Mouse (Mus musculus): Measurements from ENCODE around the gene Arnt2. TPM values are rescaled to one million over a fixed set of nuclear protein-coding genes. Genes with fewer than 3 reads are reported as not detected.

The Arnt2 gene
- polyA plus RNA-seq, 1 experiment from 2014 or later = 2.6 TPM

DNA sequence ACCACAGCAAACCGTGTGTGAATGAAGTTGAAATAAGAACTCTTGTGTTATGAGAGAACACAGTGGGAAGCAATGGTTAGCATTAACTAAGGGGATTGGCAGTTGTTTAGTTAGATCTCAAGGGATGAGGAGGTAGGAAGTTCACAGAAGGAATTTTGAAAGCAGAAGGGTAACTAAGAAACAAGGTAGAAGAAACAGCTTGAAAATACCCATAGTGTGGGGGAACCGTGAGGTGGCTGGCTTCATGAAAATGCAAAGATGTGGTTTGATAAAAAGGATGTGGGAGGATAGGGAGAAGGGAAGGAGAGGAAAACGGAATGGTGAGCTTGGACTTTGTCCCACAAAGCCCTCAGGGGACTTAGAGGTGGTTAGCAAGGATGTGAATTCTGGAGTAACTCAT is 125.0 kb downstream of the Arnt2 start:
- no peak for TF ChIP-seq CTCF (IDR thresholded peaks at IDR 0.05; ENCODE audit: low read depth)
- Histone ChIP-seq H3K9me3 (ENCODE audit: control insufficient read depth) (no peaks in the 10 kb centered on the region), H3K4me2 (replicated peaks; ENCODE audit: low read depth) (no peak overlapping the region), H3K4me1 (replicated peaks; ENCODE audit: control insufficient read depth, insufficient read depth, low read length) (no peaks in the 10 kb centered on the region), H3K36me3 (ENCODE audit: control insufficient read depth, insufficient read depth) (no peaks in the 10 kb centered on the region), H3K27me3 (replicated peaks; ENCODE audit: control insufficient read depth, insufficient read depth, low read length) (no peaks in the 10 kb centered on the region), H3K9ac (ENCODE audit: low read depth, low read length) (no peak overlapping the region), H3K27ac (ENCODE audit: low read depth, low read length) (no peak overlapping the region), H3K4me3 (ENCODE audit: low read depth, low read length) (no peak overlapping the region)
- ATAC-seq = no peak
- WGBS = 75% methylated on average over 3 of the region's 3 CpGs

DNA sequence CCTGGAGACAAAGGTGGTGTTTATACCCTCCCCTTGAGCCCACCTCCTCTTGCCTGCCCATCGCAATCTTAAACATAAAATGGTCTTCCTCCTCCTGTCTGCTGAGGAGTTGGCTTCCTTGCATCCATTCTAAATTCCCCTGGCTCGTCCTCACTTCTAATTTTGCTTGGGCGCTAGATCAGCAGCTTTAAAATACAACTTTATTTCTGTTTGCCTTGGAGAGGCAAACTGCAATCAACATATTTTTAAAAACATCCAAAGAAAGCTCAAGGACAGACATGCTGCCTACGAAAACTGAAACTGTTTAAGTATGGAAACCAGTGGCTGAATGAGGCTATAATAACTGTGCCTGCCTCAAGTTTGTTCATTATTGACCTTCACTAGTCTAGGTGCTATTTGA is 127.7 kb downstream of the Arnt2 start:
- H3K9me3 ChIP-seq (ENCODE audit: control insufficient read depth) = no peaks in the 10 kb centered on the region
- WGBS = 83% methylated on average over 4 of the region's 4 CpGs
- TF ChIP-seq CTCF (IDR thresholded peaks at IDR 0.05; ENCODE audit: low read depth) = no peak
- no peaks in the 10 kb centered on the region for H3K36me3 ChIP-seq (ENCODE audit: control insufficient read depth, insufficient read depth)
- no peak overlapping the region for H3K4me3 ChIP-seq (ENCODE audit: low read depth, low read length)
- no peak overlapping the region for H3K27ac ChIP-seq (ENCODE audit: low read depth, low read length)
- ATAC-seq = no peak
- no peak overlapping the region for H3K4me2 ChIP-seq (replicated peaks; ENCODE audit: low read depth)
- no peaks in the 10 kb centered on the region for H3K27me3 ChIP-seq (replicated peaks; ENCODE audit: control insufficient read depth, insufficient read depth, low read length)
- no peaks in the 10 kb centered on the region for H3K4me1 ChIP-seq (replicated peaks; ENCODE audit: control insufficient read depth, insufficient read depth, low read length)
- H3K9ac ChIP-seq (ENCODE audit: low read depth, low read length) = no peak overlapping the region

DNA sequence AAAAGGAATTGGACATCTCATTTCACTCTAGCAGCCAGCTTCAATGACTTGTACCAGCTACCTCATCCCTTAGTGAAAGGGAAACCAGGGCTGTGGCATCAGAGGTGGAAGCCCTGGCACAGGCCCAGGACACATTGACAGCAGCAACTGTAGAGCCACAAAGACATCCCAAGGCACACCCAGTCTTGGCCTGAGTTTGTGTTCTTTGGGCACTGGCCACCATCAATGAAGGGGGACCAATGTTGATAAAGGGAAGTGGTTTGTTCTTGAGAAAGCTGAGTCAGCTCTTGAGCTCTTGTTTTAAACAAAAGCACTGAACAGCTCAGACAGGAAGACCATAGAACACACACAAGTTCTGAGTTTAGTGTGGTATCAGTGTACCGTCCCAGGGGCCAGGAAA is 130.7 kb downstream of the Arnt2 start:
- no peak for ATAC-seq
- H3K9me3 ChIP-seq (ENCODE audit: control insufficient read depth) = no peaks in the 10 kb centered on the region
- no peak overlapping the region for H3K4me2 ChIP-seq (replicated peaks; ENCODE audit: low read depth)
- H3K36me3 ChIP-seq (ENCODE audit: control insufficient read depth, insufficient read depth) = no peaks in the 10 kb centered on the region
- WGBS = 70% methylated on average over 1 of the region's 1 CpGs
- no peaks in the 10 kb centered on the region for H3K27me3 ChIP-seq (replicated peaks; ENCODE audit: control insufficient read depth, insufficient read depth, low read length)
- TF ChIP-seq CTCF (IDR thresholded peaks at IDR 0.05; ENCODE audit: low read depth) = no peak
- H3K27ac ChIP-seq (ENCODE audit: low read depth, low read length) = no peak overlapping the region
- H3K4me1 ChIP-seq (replicated peaks; ENCODE audit: control insufficient read depth, insufficient read depth, low read length) = no peaks in the 10 kb centered on the region
- H3K4me3 ChIP-seq (ENCODE audit: low read depth, low read length) = no peak overlapping the region
- H3K9ac ChIP-seq (ENCODE audit: low read depth, low read length) = no peak overlapping the region

DNA sequence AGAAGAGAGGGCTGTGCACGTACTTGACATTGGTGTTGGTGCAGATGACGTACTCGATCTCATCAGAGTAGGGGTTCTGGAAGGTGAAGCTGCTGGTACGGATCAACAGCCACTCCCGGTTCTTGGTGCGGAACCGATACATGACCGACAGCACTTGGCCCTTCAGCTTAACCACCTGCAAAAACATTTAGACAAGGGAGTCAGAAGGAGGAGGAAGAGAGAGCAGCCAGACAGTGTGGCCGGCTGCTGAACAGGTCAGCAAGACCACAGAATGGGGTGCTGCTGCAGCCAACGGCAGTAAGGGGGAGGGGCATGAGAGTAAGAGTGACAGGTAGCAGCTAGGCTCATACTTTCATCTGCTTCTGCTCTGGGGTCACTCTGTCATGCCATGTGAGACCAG is 134.7 kb downstream of the Arnt2 start:
- no peak overlapping the region for H3K27ac ChIP-seq (ENCODE audit: low read depth, low read length)
- 82% methylated on average over 10 of the region's 10 CpGs for WGBS

DNA sequence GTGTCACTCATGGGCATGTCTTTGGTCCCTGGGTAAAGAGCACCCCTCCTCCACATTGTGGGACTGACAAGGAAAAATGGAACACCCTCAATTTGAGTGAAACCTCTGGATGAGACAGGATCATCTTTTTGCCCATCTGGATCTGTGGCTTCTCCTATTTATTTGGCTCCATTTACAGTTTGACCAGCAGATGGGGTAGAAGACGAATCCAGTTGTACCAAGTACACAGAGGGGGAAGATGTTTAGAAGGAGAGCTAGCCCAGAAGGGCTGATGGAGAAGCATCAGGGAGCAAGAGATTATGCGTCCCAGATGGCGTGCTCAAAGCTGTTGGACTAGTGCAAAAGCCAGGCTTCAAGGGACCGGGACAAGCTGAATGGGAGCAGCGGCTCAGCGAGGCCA is 136.0 kb downstream of the Arnt2 start:
- Histone ChIP-seq H3K27ac (ENCODE audit: low read depth, low read length) (no peak overlapping the region), H3K9ac (ENCODE audit: low read depth, low read length) (no peak overlapping the region), H3K4me2 (replicated peaks; ENCODE audit: low read depth) (no peak overlapping the region), H3K4me3 (ENCODE audit: low read depth, low read length) (no peak overlapping the region), H3K9me3 (ENCODE audit: control insufficient read depth) (no peaks in the 10 kb centered on the region), H3K4me1 (replicated peaks; ENCODE audit: control insufficient read depth, insufficient read depth, low read length) (no peaks in the 10 kb centered on the region), H3K27me3 (replicated peaks; ENCODE audit: control insufficient read depth, insufficient read depth, low read length) (no peaks in the 10 kb centered on the region), H3K36me3 (ENCODE audit: control insufficient read depth, insufficient read depth) (no peaks in the 10 kb centered on the region)
- 89% methylated on average over 6 of the region's 6 CpGs for WGBS
- TF ChIP-seq CTCF (IDR thresholded peaks at IDR 0.05; ENCODE audit: low read depth) = peak; percentile 47
- no peak for ATAC-seq

More for the DNA sequence above, 134.7 kb downstream of the Arnt2 start:
- H3K4me3 ChIP-seq (ENCODE audit: low read depth, low read length) = no peak overlapping the region
- H3K4me2 ChIP-seq (replicated peaks; ENCODE audit: low read depth) = no peak overlapping the region
- H3K27me3 ChIP-seq (replicated peaks; ENCODE audit: control insufficient read depth, insufficient read depth, low read length) = no peaks in the 10 kb centered on the region
- no peak for ATAC-seq
- no peaks in the 10 kb centered on the region for H3K9me3 ChIP-seq (ENCODE audit: control insufficient read depth)
- no peak for TF ChIP-seq CTCF (IDR thresholded peaks at IDR 0.05; ENCODE audit: low read depth)
- H3K36me3 ChIP-seq (ENCODE audit: control insufficient read depth, insufficient read depth) = no peaks in the 10 kb centered on the region
- no peaks in the 10 kb centered on the region for H3K4me1 ChIP-seq (replicated peaks; ENCODE audit: control insufficient read depth, insufficient read depth, low read length)
- no peak overlapping the region for H3K9ac ChIP-seq (ENCODE audit: low read depth, low read length)

DNA sequence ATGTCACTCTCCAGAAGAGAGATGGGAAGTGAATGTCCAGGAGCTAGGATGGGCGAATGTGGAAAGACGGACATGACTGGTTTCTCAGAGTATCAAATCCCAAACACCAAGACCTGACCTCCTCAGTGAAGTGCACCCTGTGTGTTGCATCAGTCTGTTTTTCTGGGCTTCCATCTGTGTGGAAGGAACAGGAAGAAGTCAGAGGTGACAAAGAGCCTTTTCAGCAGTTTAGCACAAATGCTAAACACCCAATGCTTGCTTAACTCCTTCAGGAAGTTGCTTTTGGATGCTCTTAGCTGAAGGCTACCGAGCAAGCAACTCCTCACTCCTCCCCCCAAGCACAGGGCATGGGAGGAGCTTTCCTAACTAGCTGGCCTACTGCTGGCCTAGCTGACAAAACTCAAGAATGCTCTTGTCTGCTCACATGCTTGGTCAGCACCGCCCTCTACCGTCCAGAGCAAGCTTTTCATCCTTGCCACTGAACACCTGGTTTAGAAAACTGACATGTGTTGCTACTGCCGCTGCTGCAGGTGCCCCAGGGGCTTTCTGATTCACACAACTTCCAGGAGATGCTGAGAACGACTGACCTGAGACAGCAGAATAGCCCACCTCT is 137.7 kb downstream of the Arnt2 start:
- TF ChIP-seq CTCF (IDR thresholded peaks at IDR 0.05; ENCODE audit: low read depth) = peak; percentile 98
- 28% methylated on average over 7 of the region's 7 CpGs for WGBS
- ATAC-seq = peak; percentile 73

DNA sequence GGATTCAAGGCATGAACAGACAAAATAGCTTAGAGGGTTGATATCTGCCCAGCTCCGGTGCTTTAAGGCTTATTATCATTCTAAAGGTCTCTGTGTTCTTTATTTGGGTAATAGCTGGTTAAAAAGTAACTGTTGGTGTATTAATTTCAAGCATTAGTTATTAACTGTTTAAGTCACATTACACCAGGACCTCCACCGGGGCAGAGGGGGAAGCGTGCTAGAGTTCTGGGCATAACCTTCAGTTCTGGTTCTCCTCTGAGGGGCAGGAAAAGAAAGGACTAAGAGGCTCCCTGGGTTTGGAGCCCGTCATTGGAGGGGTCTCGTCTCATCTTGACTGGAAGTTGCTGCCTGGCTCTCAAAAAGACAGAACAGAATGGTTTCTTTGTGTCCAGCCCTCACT is 138.5 kb downstream of the Arnt2 start:
- H3K4me1 ChIP-seq (replicated peaks; ENCODE audit: control insufficient read depth, insufficient read depth, low read length) = no peaks in the 10 kb centered on the region
- 81% methylated on average over 5 of the region's 5 CpGs for WGBS
- H3K4me2 ChIP-seq (replicated peaks; ENCODE audit: low read depth) = no peak overlapping the region
- no peak for ATAC-seq
- H3K36me3 ChIP-seq (ENCODE audit: control insufficient read depth, insufficient read depth) = no peaks in the 10 kb centered on the region
- no peaks in the 10 kb centered on the region for H3K9me3 ChIP-seq (ENCODE audit: control insufficient read depth)
- no peak overlapping the region for H3K27ac ChIP-seq (ENCODE audit: low read depth, low read length)
- H3K9ac ChIP-seq (ENCODE audit: low read depth, low read length) = no peak overlapping the region
- H3K27me3 ChIP-seq (replicated peaks; ENCODE audit: control insufficient read depth, insufficient read depth, low read length) = no peaks in the 10 kb centered on the region
- no peak for TF ChIP-seq CTCF (IDR thresholded peaks at IDR 0.05; ENCODE audit: low read depth)
- no peak overlapping the region for H3K4me3 ChIP-seq (ENCODE audit: low read depth, low read length)

More for the DNA sequence above, 137.7 kb downstream of the Arnt2 start:
- H3K27me3 ChIP-seq (replicated peaks; ENCODE audit: control insufficient read depth, insufficient read depth, low read length) = no peaks in the 10 kb centered on the region
- H3K4me3 ChIP-seq (ENCODE audit: low read depth, low read length) = no peak overlapping the region
- no peaks in the 10 kb centered on the region for H3K9me3 ChIP-seq (ENCODE audit: control insufficient read depth)
- no peak overlapping the region for H3K27ac ChIP-seq (ENCODE audit: low read depth, low read length)
- no peak overlapping the region for H3K4me2 ChIP-seq (replicated peaks; ENCODE audit: low read depth)
- no peak overlapping the region for H3K9ac ChIP-seq (ENCODE audit: low read depth, low read length)
- H3K4me1 ChIP-seq (replicated peaks; ENCODE audit: control insufficient read depth, insufficient read depth, low read length) = no peaks in the 10 kb centered on the region
- no peaks in the 10 kb centered on the region for H3K36me3 ChIP-seq (ENCODE audit: control insufficient read depth, insufficient read depth)
